In the genomic region with DNA sequence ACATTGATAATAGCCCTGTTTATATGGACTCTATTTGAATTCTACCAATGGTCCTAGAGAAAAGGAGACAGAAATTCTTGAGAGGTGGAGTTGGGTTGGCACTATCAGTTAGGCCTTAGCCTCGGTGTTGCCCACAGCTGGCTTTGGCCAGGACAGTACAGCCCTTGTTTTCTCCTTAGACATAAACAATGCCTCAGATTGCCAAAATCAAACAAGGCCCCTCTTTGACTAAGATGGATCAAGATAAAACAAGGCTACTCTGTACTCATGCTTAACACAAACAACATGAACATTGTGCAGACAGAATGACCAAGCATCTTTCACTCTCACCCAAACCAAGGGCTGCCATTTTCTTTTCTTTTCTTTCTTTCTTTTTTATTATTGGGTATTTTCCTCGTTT, we compare ENCODE assay signal across 22 mouse cellular contexts. TPM values are rescaled to one million over a fixed set of nuclear protein-coding genes. Genes with fewer than 3 reads are reported as not detected.
"Had no signal": no experiment of that assay in that cellular context is flagged by ENCODE, and none has a peak within 500 bp of the region (broad histone marks: within the 10 kb centered on the region; RNA-seq: fewer than 3 reads in every experiment).

No protein-coding gene starts in this region.

- H3K9me3 ChIP-seq: intestine, embryonic 15.5 days; kidney, embryonic 15.5 days; limb, embryonic 12.5 days; limb, embryonic 15.5 days; midbrain, embryonic 12.5 days; stomach, embryonic 15.5 days had no signal

- H3K4me2 ChIP-seq: intestine, embryonic 15.5 days; kidney, embryonic 15.5 days; limb, embryonic 12.5 days; limb, embryonic 15.5 days; liver, embryonic 11.5 days; lung, embryonic 14.5 days; midbrain, embryonic 12.5 days; stomach, embryonic 15.5 days had no signal

- H3K27me3 ChIP-seq: intestine, embryonic 15.5 days; kidney, embryonic 15.5 days; limb, embryonic 12.5 days; limb, embryonic 15.5 days; midbrain, embryonic 12.5 days; stomach, embryonic 15.5 days had no signal

- DNase-seq: kidney, adult 11 months; kidney, adult 8-10 months; kidney, postnatal 10 days; kidney, postnatal 36 days; left cerebral cortex, postnatal 4 days; liver, postnatal 0 days; lung, embryonic 14.5 days; right cerebral cortex, postnatal 14 days; spleen, adult 18-20 months; thymus, adult 18-20 months; thymus, postnatal 36 days had no signal

- H3K9ac ChIP-seq: intestine, embryonic 15.5 days; kidney, embryonic 15.5 days; limb, embryonic 12.5 days; limb, embryonic 15.5 days; liver, embryonic 14.5 days; liver, postnatal 0 days; lung, embryonic 14.5 days; midbrain, embryonic 12.5 days; stomach, embryonic 15.5 days had no signal

- H3K36me3 ChIP-seq: intestine, embryonic 15.5 days; kidney, embryonic 15.5 days; limb, embryonic 12.5 days; limb, embryonic 15.5 days; midbrain, embryonic 12.5 days; stomach, embryonic 15.5 days had no signal

- ATAC-seq: intestine, embryonic 15.5 days; liver, postnatal 0 days; lung, postnatal 0 days; midbrain, embryonic 16.5 days had no signal

- H3K4me3 ChIP-seq: intestine, embryonic 15.5 days; kidney, embryonic 15.5 days; limb, embryonic 12.5 days; limb, embryonic 15.5 days; midbrain, embryonic 12.5 days; stomach, embryonic 15.5 days had no signal

- H3K4me1 ChIP-seq: intestine, embryonic 15.5 days; kidney, embryonic 15.5 days; limb, embryonic 12.5 days; limb, embryonic 15.5 days; midbrain, embryonic 12.5 days; stomach, embryonic 15.5 days had no signal

- H3K27ac ChIP-seq: intestine, embryonic 15.5 days; kidney, embryonic 15.5 days; limb, embryonic 12.5 days; limb, embryonic 15.5 days; liver, embryonic 14.5 days; macrophage; midbrain, embryonic 12.5 days; stomach, embryonic 15.5 days had no signal

RNA-seq across cellular contexts. Expression of a gene that starts 51.6 kb away (rescaled TPM):
- polyA plus RNA-seq: liver, embryonic 11.5 days; liver, embryonic 14.5 days; liver, postnatal 0 days; macrophage had no signal
